Mouse (Mus musculus): ENCODE measurements at regions not wholly inside any gene's neighbourhood (a gene's known extent, or its start where the extent isn't known, plus 50 kb on each side); places are given as distances from the start of the nearest gene placed in this dataset.

GRCm38 (mm10) chr8:127781011-127781410 is 577.4 kb upstream of the Nrp1 start:
- H3K4me2 ChIP-seq: no peak overlapping the region
- no peak overlapping the region for H3K4me3 ChIP-seq (replicated peaks)
- H3K27me3 ChIP-seq: no peaks in the 10 kb centered on the region
- WGBS: 74% methylated on average over 1 of the region's 1 CpGs
- H3K4me1 ChIP-seq: peaks cover 6% of the 10 kb centered on the region; the same call in 1 of the 2 replicates
- H3K27ac ChIP-seq: no peak overlapping the region
- no peaks in the 10 kb centered on the region for H3K36me3 ChIP-seq
- H3K9me3 ChIP-seq (replicated peaks): no peaks in the 10 kb centered on the region
- no peak overlapping the region for H3K9ac ChIP-seq
- no peak for ATAC-seq (replicated peaks; ENCODE audit: low FRiP score)

DNA sequence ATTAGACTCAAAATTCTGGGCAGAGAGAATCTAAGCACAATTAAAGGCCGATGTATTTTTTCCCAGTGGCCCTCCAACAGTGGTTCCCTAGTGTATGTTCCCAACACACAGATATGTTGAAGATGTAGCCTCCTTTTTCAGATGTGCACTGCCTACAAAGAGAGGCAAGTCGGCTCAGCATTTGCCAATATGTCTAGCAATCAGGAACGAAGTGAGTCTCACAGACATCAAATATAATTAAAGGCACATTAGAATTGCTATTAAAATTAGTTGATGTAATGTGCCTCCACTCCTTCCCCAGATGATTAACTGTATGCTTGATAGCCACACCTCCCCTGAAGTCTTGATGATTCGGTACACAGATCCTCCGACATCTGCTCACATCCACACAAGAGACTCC is 565.8 kb upstream of the Nrp1 start:
- no peaks in the 10 kb centered on the region for H3K4me1 ChIP-seq
- H3K27ac ChIP-seq: no peak overlapping the region
- no peak overlapping the region for H3K4me2 ChIP-seq
- ATAC-seq (replicated peaks; ENCODE audit: low FRiP score): no peak
- 94% methylated on average over 5 of the region's 5 CpGs for WGBS
- H3K9ac ChIP-seq: no peak overlapping the region
- H3K9me3 ChIP-seq (replicated peaks): no peaks in the 10 kb centered on the region
- H3K36me3 ChIP-seq: no peaks in the 10 kb centered on the region
- no peak overlapping the region for H3K4me3 ChIP-seq (replicated peaks)
- no peaks in the 10 kb centered on the region for H3K27me3 ChIP-seq

GRCm38 (mm10) chr8:127799849-127800471 is 558.4 kb upstream of the Nrp1 start:
- ATAC-seq (replicated peaks; ENCODE audit: low FRiP score): no peak
- WGBS: 72% methylated on average over 6 of the region's 6 CpGs
- H3K9ac ChIP-seq: no peak overlapping the region
- no peaks in the 10 kb centered on the region for H3K27me3 ChIP-seq
- no peaks in the 10 kb centered on the region for H3K9me3 ChIP-seq (replicated peaks)
- no peaks in the 10 kb centered on the region for H3K36me3 ChIP-seq
- no peak overlapping the region for H3K4me3 ChIP-seq (replicated peaks)
- H3K4me2 ChIP-seq: no peak overlapping the region
- peaks cover 12% of the 10 kb centered on the region; the same call in 1 of the 2 replicates for H3K4me1 ChIP-seq
- no peak overlapping the region for H3K27ac ChIP-seq

- H3K4me3 ChIP-seq (replicated peaks): no peak overlapping the region
- no peak overlapping the region for H3K9ac ChIP-seq
- no peaks in the 10 kb centered on the region for H3K27me3 ChIP-seq
- no peaks in the 10 kb centered on the region for H3K36me3 ChIP-seq
- H3K4me2 ChIP-seq: no peak overlapping the region
- peaks cover 12% of the 10 kb centered on the region; the same call in 1 of the 2 replicates for H3K4me1 ChIP-seq
- no peak overlapping the region; the same call in 1 of the 2 replicates for H3K27ac ChIP-seq
- no peak for ATAC-seq (replicated peaks; ENCODE audit: low FRiP score)
- WGBS: 71% methylated on average over 7 of the region's 7 CpGs
- H3K9me3 ChIP-seq (replicated peaks): no peaks in the 10 kb centered on the region
These were observed 556.3 kb upstream of the Nrp1 start for GRCm38 (mm10) chr8:127802136-127802535.

- Histone ChIP-seq H3K4me3 (replicated peaks) (no peak overlapping the region), H3K4me1 (peaks cover 12% of the 10 kb centered on the region; the same call in 1 of the 2 replicates), H3K36me3 (no peaks in the 10 kb centered on the region), H3K9me3 (replicated peaks) (no peaks in the 10 kb centered on the region), H3K9ac (no peak overlapping the region), H3K4me2 (no peak overlapping the region), H3K27ac (no peak overlapping the region; the same call in 1 of the 2 replicates), H3K27me3 (no peaks in the 10 kb centered on the region)
- WGBS: 49% methylated on average over 5 of the region's 5 CpGs
- no peak for ATAC-seq (replicated peaks; ENCODE audit: low FRiP score)
These were observed 555.6 kb upstream of the Nrp1 start for GRCm38 (mm10) chr8:127802661-127803333.

GRCm38 (mm10) chr8:127809203-127810155 is 548.9 kb upstream of the Nrp1 start:
- no peaks in the 10 kb centered on the region for H3K9me3 ChIP-seq (replicated peaks)
- H3K4me3 ChIP-seq (replicated peaks): no peak overlapping the region
- no peaks in the 10 kb centered on the region for H3K4me1 ChIP-seq
- no peak overlapping the region for H3K9ac ChIP-seq
- no peak overlapping the region for H3K27ac ChIP-seq
- WGBS: 65% methylated on average over 7 of the region's 7 CpGs
- no peaks in the 10 kb centered on the region for H3K36me3 ChIP-seq
- H3K4me2 ChIP-seq: no peak overlapping the region
- no peaks in the 10 kb centered on the region for H3K27me3 ChIP-seq
- ATAC-seq (replicated peaks; ENCODE audit: low FRiP score): no peak

DNA sequence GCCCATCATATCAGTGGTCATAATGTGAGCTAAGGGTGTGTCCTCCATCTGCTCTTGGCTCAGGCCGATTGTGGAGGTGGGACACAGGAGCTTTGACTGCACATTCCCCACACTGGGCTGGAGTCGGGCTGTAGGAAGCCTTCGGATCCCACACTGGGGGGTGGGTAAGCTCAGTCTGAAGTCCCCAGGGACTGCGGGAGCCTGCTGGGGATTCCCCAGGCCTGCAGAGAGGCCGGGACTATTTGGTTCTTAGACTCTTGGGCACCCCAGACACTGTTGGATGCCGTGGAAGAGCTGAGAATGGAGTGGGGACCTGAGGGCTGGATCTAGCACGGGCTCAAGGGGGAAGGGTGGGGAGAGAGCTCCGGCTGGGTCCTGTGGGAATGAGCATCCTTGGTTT is 547.1 kb upstream of the Nrp1 start:
- no peaks in the 10 kb centered on the region for H3K27me3 ChIP-seq
- H3K9me3 ChIP-seq (replicated peaks): no peaks in the 10 kb centered on the region
- no peak for ATAC-seq (replicated peaks; ENCODE audit: low FRiP score)
- no peak overlapping the region for H3K27ac ChIP-seq
- no peaks in the 10 kb centered on the region for H3K4me1 ChIP-seq
- H3K9ac ChIP-seq: no peak overlapping the region
- H3K4me3 ChIP-seq (replicated peaks): no peak overlapping the region
- WGBS: 89% methylated on average over 8 of the region's 8 CpGs
- H3K36me3 ChIP-seq: no peaks in the 10 kb centered on the region
- H3K4me2 ChIP-seq: no peak overlapping the region

GRCm38 (mm10) chr8:127814785-127815523 is 543.5 kb upstream of the Nrp1 start:
- H3K9me3 ChIP-seq (replicated peaks): no peaks in the 10 kb centered on the region
- no peak overlapping the region for H3K9ac ChIP-seq
- no peaks in the 10 kb centered on the region for H3K27me3 ChIP-seq
- no peak overlapping the region for H3K4me3 ChIP-seq (replicated peaks)
- H3K27ac ChIP-seq: no peak overlapping the region
- H3K4me1 ChIP-seq: no peaks in the 10 kb centered on the region
- no peak for ATAC-seq (replicated peaks; ENCODE audit: low FRiP score)
- 78% methylated on average over 9 of the region's 9 CpGs for WGBS
- H3K4me2 ChIP-seq: no peak overlapping the region
- no peaks in the 10 kb centered on the region for H3K36me3 ChIP-seq

DNA sequence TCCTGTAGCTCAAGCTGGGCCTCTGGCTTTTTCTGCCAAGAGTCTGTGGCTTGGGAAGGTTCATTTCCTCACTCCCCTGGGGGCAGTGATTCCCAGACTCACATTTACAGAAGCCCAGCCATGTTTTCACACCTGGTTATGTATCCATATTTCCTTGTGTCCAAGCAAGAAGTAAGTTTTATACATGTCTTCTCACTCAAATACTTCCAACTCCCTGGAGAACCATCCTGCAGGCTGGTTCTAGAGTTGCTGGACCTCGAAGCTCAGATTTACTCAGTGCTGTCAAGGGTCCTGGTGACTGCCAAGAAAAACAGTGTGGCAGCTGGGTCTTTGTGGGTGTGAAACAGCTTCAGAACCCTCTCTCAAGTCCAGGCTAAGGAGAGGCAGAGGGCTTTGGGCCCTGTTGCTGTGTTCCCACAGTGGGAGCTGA is 537.6 kb upstream of the Nrp1 start:
- WGBS: 44% methylated on average over 1 of the region's 1 CpGs
- Histone ChIP-seq H3K4me1 (0 out of 2 replicates have a peak, but pooled peaks cover 8% of the 10 kb centered on the region), H3K27me3 (no peaks in the 10 kb centered on the region), H3K36me3 (no peaks in the 10 kb centered on the region), H3K9ac (no peak overlapping the region), H3K4me2 (no peak overlapping the region), H3K27ac (no peak overlapping the region), H3K9me3 (replicated peaks) (no peaks in the 10 kb centered on the region), H3K4me3 (replicated peaks) (no peak overlapping the region)
- ATAC-seq (replicated peaks; ENCODE audit: low FRiP score): no peak

DNA sequence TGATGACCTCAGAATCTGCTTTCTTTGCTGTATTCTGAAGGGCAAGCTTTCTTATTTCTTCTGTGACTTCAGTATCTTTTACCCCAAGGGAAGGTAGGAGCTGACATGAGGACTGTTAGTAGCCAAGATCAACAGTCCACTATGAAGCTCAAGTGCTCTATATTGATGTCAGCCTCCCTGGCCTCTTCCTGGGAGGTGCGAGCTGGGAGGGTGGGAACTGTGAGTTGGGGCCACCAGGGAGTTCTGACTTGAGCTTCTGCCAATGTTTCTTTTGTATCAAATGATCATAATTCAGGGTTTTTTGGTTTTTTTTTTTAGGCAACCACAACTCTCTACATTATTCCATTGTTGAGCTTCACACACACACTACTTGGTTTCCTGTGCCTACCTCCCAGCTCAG is 536.8 kb upstream of the Nrp1 start:
- no peak for ATAC-seq (replicated peaks; ENCODE audit: low FRiP score)
- Histone ChIP-seq H3K4me2 (no peak overlapping the region), H3K9ac (no peak overlapping the region), H3K4me1 (0 out of 2 replicates have a peak, but pooled peaks cover 8% of the 10 kb centered on the region), H3K27ac (no peak overlapping the region), H3K9me3 (replicated peaks) (no peaks in the 10 kb centered on the region), H3K4me3 (replicated peaks) (no peak overlapping the region), H3K27me3 (no peaks in the 10 kb centered on the region), H3K36me3 (no peaks in the 10 kb centered on the region)
- WGBS: 30% methylated on average over 1 of the region's 1 CpGs

GRCm38 (mm10) chr8:127825041-127825440 is 533.4 kb upstream of the Nrp1 start:
- H3K4me3 ChIP-seq (replicated peaks): no peak overlapping the region
- H3K36me3 ChIP-seq: no peaks in the 10 kb centered on the region
- H3K9ac ChIP-seq: no peak overlapping the region
- H3K27ac ChIP-seq: no peak overlapping the region
- H3K4me1 ChIP-seq: 0 out of 2 replicates have a peak, but pooled peaks cover 8% of the 10 kb centered on the region
- no peak for ATAC-seq (replicated peaks; ENCODE audit: low FRiP score)
- H3K9me3 ChIP-seq (replicated peaks): no peaks in the 10 kb centered on the region
- H3K4me2 ChIP-seq: no peak overlapping the region
- 88% methylated on average over 2 of the region's 2 CpGs for WGBS
- H3K27me3 ChIP-seq: no peaks in the 10 kb centered on the region

All from kidney, embryonic 15.5 days (tissue).